Mouse (Mus musculus) thymus, postnatal 4 days (tissue): ENCODE results near the gene Prmt9.

Source experiments
- DNase-seq: peaks from one replicate; pipeline ENCODE4 v3.0.0; 2021

The Prmt9 gene

GRCm38 (mm10) chr8:77549121-77549706, at the start of gene Prmt9:
TSS of gene Prmt9 (plus strand) at chr8:77549397.
- peak; percentile 97 for DNase-seq

DNA sequence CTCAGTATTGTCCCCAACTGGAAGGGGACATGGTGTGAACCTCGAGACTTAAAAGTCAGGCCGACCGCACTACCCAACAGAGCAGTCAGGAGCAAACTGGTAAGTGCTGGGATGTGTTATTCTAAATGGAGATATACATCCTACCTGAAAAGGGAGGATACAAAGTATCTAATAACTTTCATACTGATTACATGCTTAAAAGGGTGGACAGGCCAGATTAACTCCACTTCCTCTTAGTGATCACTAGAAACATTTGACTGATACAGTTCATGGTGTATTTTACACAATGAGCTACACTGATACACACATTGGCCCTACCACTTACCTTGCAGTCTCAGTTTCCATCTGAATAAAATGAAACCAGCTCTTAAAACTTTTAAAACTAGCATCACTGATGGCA, 48.9 kb upstream of the Prmt9 start:
- no peak for DNase-seq

GRCm38 (mm10) chr8:77501131-77501530, 48.1 kb upstream of the Prmt9 start:
- no peak for DNase-seq

- DNase-seq, result no peak
Observed at GRCm38 (mm10) chr8:77502547-77502946, 46.6 kb upstream of the Prmt9 start.

DNA sequence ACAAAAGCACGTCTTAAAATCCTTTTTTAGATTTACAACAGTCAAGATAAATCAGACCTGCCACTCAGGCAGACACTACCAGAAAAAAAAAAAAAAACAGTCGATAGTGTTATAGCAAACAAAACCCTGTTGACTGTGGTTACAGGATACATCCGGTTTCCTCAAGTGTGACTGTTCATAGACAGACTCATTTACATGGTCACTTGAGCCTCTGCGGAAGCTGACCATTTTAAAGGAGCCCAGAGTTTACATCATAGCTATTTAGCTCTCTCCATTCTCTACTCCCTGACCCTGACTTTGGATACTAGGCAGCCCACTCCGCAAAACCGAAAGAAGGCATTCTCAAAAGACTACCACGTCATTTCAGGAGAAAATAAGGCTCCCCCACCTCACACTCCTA, 42.7 kb upstream of the Prmt9 start:
- DNase-seq, result no peak

DNA sequence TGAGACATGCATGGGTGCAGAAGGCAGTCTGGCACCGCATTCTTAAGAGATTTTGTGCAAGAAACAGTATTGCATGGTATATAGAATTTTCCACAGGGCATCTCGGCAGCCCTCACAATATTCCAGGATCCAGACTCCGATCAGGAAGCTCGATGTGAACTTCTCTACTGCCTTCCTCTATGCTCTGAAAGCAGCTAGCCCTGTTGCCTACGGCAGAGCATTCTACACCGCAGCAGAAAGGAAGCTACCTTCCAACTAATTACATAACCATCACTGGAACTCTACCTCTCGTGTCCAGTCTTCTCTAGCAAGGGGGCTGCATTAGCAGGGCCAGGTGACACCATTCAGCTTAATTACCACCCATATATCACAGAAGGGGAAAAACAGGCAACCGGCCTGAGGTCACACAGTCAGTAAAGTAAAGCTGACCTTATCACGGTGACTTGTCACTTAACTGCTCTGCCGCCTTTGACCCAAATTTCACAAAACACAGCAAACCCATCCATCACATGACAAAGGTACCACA, 41.6 kb upstream of the Prmt9 start:
- DNase-seq, result no peak

GRCm38 (mm10) chr8:77509044-77509443, 40.2 kb upstream of the Prmt9 start:
- no peak for DNase-seq

DNA sequence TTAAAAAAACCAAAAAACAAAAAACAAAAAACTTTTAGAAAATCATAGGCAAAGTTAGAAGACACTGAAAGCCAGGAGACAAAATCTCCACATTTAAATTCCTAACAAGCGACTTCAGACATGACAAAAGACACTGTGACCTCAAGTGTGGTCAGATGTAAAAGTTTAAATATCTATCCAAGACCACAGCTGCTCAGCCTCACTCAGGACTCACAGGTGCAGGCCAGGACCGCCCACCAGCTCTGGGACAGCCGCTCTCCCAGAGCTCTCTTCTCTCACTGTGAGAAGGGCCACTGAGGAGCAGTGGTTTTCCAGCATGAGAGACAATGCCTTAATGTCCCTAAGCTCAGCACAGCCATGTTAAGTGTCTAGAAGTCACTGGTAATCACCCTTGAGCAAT, 38.8 kb upstream of the Prmt9 start:
- no peak for DNase-seq

- DNase-seq, result no peak
Observed at GRCm38 (mm10) chr8:77511750-77512493, 37.3 kb upstream of the Prmt9 start.

DNA sequence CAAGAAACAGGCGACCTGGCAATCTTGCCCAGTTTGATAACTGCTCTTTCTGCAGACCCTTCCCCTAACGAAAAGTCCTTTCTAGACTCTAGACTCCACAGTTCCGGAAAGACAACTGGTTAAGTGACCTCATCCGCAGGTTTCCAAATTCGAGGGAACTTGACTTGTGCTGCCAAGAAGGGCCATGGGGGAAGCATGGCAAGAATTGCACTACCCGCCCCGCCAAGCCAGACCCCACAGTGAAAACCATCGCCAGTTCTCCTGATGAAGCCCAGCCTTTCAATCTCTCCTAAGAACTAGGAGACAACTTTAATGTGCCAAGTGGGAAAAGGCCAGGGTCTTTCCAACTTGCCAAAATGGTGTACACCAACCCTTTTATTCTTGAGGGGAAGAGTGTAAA, 34.0 kb upstream of the Prmt9 start:
- DNase-seq, result no peak

GRCm38 (mm10) chr8:77515786-77516185, 33.4 kb upstream of the Prmt9 start:
- DNase-seq, result no peak

DNA sequence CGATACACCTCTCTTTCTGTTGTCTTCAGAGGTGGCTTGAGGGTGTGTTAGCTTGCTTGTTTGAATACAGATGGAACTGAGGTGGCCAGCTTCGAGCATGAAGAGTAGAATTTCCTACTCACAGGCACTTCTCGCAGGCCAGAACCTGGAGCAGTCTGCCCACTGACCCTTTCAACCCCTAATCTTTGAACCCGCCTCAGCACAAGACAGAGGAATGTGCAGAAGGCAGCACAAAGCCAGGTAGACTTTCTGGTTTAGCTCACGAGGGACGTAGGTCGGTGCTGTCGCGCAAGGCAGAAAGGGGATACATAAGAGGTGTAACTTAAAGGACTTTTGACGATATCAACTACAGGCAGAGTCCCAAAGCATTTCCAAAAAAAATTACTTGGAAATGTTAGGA, 32.4 kb upstream of the Prmt9 start:
- DNase-seq, result peak; percentile 32

GRCm38 (mm10) chr8:77517301-77518200, 31.6 kb upstream of the Prmt9 start, which contains the start of gene Arhgap10:
TSS of gene Arhgap10 (minus strand) at chr8:77517953.
- peak; percentile 86 for DNase-seq

DNA sequence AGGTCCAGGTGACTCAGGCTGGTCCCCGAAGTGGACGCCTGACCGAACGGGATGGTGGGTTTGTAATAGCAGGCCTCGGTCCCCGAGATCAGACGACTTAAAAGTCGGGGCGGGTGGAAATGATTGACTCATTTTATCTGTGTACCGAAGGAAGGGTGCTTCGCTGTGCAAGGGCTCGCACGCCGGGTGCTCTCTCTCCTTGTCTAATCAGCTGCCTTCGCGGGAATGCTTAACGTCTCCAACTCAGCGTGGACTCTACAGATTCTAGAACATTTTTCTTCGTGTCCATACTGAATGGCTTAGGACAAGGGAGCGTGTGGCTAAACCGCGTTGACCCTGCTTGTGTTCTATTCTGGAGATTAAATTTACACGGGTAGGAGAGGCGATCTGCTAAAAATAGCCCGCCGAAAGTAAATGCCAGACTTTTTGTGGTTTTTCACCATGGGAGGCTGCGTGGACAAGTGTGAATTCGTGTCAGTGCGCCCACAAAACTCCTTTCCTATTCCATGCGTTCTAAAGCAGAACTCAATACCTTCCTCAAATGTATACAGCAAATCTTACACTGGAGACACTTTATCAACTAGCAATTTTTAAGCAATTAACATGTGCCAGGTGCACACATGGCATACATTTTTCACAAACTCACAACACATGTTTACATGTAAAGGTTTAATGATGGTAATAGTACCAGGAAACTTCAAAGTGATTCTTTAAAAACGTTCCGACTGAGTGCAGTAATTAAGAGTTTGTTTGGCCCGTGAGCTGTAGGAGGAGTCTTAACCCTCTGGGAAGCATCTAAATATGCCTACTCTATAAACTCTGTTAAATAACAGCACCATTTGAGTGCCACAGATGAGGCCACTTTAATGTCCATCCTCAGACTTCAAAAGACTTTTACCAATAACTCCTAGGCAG, 30.7 kb upstream of the Prmt9 start:
- no peak for DNase-seq

DNA sequence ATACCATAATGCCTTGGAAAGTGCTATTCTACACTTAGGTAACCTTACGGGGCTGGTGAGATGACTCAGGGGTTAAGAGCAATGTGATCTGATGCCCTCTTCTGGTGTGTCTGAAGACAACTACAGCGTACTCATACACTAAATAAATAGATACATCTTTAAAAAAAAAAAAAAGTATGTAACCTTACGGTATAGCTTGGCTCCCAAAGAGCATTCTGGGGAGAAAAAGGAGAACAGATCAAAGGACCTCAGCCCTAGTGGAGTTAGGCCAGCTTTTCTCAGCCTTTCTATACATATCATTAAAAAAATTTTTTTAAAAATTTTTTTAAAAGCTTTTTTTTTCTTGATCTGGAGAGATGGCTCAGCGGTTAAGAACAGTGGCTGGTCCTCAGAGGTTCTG, 28.6 kb upstream of the Prmt9 start:
- DNase-seq, result no peak

GRCm38 (mm10) chr8:77521028-77521785, 28.0 kb upstream of the Prmt9 start:
- DNase-seq, result no peak

DNA sequence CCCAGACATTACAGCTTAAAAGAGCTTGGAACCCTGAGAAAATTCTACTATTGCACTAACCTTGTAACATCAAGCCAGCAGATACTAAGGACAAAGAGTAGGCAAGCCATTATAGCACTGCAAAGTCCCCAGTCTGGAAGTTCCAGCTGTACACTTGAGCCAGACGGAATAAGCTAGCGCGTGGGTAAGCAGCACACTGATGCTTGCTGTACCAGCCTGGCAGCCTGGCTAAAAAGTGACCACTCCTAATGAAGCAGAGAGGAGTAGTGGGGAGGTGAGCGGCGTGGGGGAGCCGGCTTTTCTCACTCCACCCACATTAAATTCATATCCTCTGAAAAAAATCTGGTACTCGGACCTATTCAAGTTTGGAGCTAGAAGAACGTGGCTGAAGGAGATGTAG, 26.2 kb upstream of the Prmt9 start:
- DNase-seq, result no peak

- DNase-seq, result no peak
Observed at GRCm38 (mm10) chr8:77524018-77524615, 25.1 kb upstream of the Prmt9 start.

- DNase-seq, result no peak
Observed at GRCm38 (mm10) chr8:77524906-77525305, 24.3 kb upstream of the Prmt9 start.

DNA sequence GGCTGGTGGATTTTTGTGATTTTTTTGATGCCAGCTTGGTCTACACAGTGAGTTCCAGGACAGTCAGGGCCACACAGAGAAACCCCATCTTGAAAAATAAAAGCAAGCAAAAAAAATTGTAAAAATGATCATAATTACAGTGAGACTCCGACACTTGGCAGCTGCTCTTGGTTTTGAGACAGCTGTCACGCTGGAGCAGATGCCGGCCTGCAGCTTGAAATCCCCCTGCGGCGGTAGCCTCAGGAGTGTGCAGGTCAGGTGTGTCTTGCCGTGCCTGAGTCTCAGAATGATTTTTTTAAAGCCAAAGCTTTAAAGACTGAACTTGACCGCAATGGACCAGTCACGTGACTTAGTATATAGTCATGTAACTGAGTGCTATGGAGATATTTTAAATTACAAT, 23.1 kb upstream of the Prmt9 start:
- no peak for DNase-seq

DNA sequence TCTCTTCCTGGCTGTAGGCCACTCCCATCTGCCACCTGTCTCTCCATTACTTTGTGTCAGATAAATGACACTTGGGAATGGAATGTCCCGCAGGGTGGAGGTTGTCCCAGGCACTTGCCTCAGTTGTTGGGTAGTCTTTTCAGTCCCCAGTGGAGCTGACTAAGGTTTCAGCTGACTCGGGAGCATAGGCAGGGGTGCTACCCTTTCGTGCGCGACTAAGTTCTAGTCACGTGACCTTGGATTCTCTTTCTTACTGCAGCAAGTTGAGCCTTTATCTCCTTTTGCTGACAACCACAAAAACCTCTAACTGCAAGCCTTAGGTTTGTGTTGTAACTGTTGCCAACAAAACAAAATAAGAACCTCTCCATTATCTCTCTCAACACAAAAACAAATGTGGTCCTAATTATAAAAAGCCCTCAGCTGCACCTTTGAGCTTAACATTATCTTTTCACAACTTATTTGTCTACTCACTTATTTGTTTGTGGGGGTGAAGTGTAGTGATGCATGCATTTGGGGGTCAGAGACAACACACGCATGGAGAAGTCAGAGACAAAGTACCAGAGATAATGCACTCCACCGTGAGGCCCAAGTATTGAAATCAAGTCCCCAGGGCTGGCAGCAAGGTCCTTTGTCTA, 14.7 kb upstream of the Prmt9 start:
- DNase-seq, result peak; percentile 32
